Mouse (Mus musculus) testis, postnatal 14 days (tissue): ENCODE measurements around the gene Pdlim5.
A peak's percentile ranks its signal among the peaks of the same experiment; 100 is the strongest.

ENCODE experiments used
- DNase-seq: peaks from one replicate; pipeline ENCODE4 v3.0.0; 2021; ENCODE audit warnings: low spot score

Gene Pdlim5

GRCm38 (mm10) chr3:142339440-142340251 is 55.9 kb downstream of the Pdlim5 start:
- no peak for DNase-seq

GRCm38 (mm10) chr3:142338058-142338457 is 57.4 kb downstream of the Pdlim5 start:
- DNase-seq: no peak

GRCm38 (mm10) chr3:142334496-142334895 is 61.0 kb downstream of the Pdlim5 start:
- no peak for DNase-seq

- no peak for DNase-seq
Measured at GRCm38 (mm10) chr3:142333458-142333857, 62.0 kb downstream of the Pdlim5 start.

- no peak for DNase-seq
Measured at GRCm38 (mm10) chr3:142332716-142333115, 62.8 kb downstream of the Pdlim5 start.

GRCm38 (mm10) chr3:142331872-142332554 is 63.5 kb downstream of the Pdlim5 start:
- no peak for DNase-seq

GRCm38 (mm10) chr3:142330425-142330824 is 65.1 kb downstream of the Pdlim5 start:
- DNase-seq: no peak

GRCm38 (mm10) chr3:142323592-142323991 is 71.9 kb downstream of the Pdlim5 start:
- no peak for DNase-seq

- DNase-seq: peak; percentile 35
Measured at GRCm38 (mm10) chr3:142321930-142322329, 73.6 kb downstream of the Pdlim5 start.

GRCm38 (mm10) chr3:142318147-142318546 is 77.3 kb downstream of the Pdlim5 start:
- DNase-seq: peak; percentile 80

- DNase-seq: no peak
Measured at GRCm38 (mm10) chr3:142316138-142316740, 79.3 kb downstream of the Pdlim5 start.

GRCm38 (mm10) chr3:142311075-142311474 is 84.4 kb downstream of the Pdlim5 start:
- no peak for DNase-seq

- no peak for DNase-seq
Measured at GRCm38 (mm10) chr3:142310446-142310845, 85.0 kb downstream of the Pdlim5 start.

GRCm38 (mm10) chr3:142295287-142295676 is 100.2 kb downstream of the Pdlim5 start:
- no peak for DNase-seq

GRCm38 (mm10) chr3:142294616-142295286 is 100.7 kb downstream of the Pdlim5 start:
- DNase-seq: no peak

- DNase-seq: no peak
Measured at GRCm38 (mm10) chr3:142293561-142293960, 101.9 kb downstream of the Pdlim5 start.

- peak; percentile 19 for DNase-seq
Measured at GRCm38 (mm10) chr3:142282706-142283105, 112.8 kb downstream of the Pdlim5 start.

- no peak for DNase-seq
Measured at GRCm38 (mm10) chr3:142281656-142282055, 113.8 kb downstream of the Pdlim5 start.

GRCm38 (mm10) chr3:142281093-142281445 is 114.4 kb downstream of the Pdlim5 start:
- no peak for DNase-seq

GRCm38 (mm10) chr3:142280366-142281092 is 115.0 kb downstream of the Pdlim5 start:
- no peak for DNase-seq

- no peak for DNase-seq
Measured at GRCm38 (mm10) chr3:142279011-142279410, 116.5 kb downstream of the Pdlim5 start.

GRCm38 (mm10) chr3:142276506-142276905 is 119.0 kb downstream of the Pdlim5 start:
- DNase-seq: no peak
